Mouse (Mus musculus) hindbrain, embryonic 11.5 days (tissue): ENCODE data around the gene Slc5a11. TPM values are rescaled to one million over a fixed set of nuclear protein-coding genes. Genes with fewer than 3 reads are reported as not detected.

Source experiments
- ATAC-seq: fragments of 200-750 bp; cut with Nextera tagmentation; 2 replicates; pipeline ENCODE4 v1.8.0; 2017; ENCODE audit warnings: mild to moderate bottlenecking, moderate TSS enrichment, moderate library complexity; ENCODE audit not compliant: low FRiP score
- DNase-seq: peaks from one replicate; pipeline ENCODE4 v3.0.0-alpha.2; 2015; ENCODE audit warnings: low spot score
- H3K27ac ChIP-seq: fragments of 300-500 bp; sonication (generic); 2 replicates; pipeline ENCODE4 v1.5.1; 2014; ENCODE audit warnings: mild to moderate bottlenecking, low read depth, low read length
- H3K27me3 ChIP-seq: fragments of 300-500 bp; sonication (generic); 2 replicates; pipeline ENCODE4 v1.6.1; 2014; ENCODE audit warnings: mild to moderate bottlenecking, low read length, moderate library complexity, mixed read lengths; ENCODE audit not compliant: control insufficient read depth, insufficient read depth
- H3K36me3 ChIP-seq: fragments of 300-500 bp; sonication (generic); 2 replicates; pipeline ENCODE4 v1.6.1; 2014; ENCODE audit warnings: mild to moderate bottlenecking, low read length, moderate library complexity, mixed read lengths; ENCODE audit not compliant: control insufficient read depth, insufficient read depth
- H3K4me1 ChIP-seq: fragments of 300-500 bp; sonication (generic); replicated peaks from 2 replicates; pipeline ENCODE4 v1.6.1; 2014; ENCODE audit warnings: low read length, mixed read lengths; ENCODE audit not compliant: control insufficient read depth, insufficient read depth
- H3K4me2 ChIP-seq: fragments of 300-500 bp; sonication (generic); replicated peaks from 2 replicates; pipeline ENCODE4 v1.6.1; 2014; ENCODE audit warnings: mild to moderate bottlenecking, low read depth, low read length
- H3K4me3 ChIP-seq: fragments of 300-500 bp; sonication (generic); 2 replicates; pipeline ENCODE4 v1.5.1; 2014; ENCODE audit warnings: low read depth, low read length
- H3K9ac ChIP-seq: fragments of 300-500 bp; sonication (generic); 2 replicates; pipeline ENCODE4 v1.6.1; 2014; ENCODE audit warnings: low read depth, low read length
- H3K9me3 ChIP-seq: fragments of 300-500 bp; sonication (generic); 2 replicates; pipeline ENCODE4 v1.6.1; 2016; ENCODE audit warnings: low read length; ENCODE audit not compliant: control insufficient read depth
- WGBS: fragments of 180-500 bp; shearing (Covaris S2); extraction: QIAGEN DNeasy Blood & Tissue Kit; methylation state at CpG from one replicate; pipeline ENCODE4 v1.1.7; 2014; 5-methylcytosine and 5-hydroxymethylcytosine counted together
- polyA plus RNA-seq: library from polyadenylated mRNA; unstranded; fragments of >200 nt; fragmentation: Nextera tagmentation; extraction: Ambion mirVana; gene quantifications from 2 replicates; pipeline ENCODE4 v1.2.1, GENCODE M21; 2014

Slc5a11 gene
- polyA plus RNA-seq, 1 experiment from 2014 or later = 0.43 TPM

DNA sequence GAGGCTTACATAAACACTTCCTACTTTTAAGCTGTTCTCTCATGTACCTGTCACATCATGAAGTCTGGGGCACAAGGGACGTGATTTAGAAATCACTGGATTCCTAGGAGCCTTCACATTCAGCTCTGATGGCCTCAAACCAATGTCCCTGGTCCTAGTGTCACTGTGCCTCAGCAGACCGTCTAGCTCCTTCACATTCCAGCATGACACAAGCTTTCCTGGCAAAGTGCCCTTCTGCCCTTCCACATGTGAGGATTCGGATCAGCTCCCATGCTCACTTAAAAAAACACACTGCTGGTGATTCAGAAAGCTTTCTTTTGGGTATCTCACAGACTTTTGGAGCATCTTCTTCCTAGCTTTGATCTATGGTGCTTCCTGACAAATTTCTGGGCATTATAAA is 83.6 kb downstream of the Slc5a11 start:
- ATAC-seq (no peak), DNase-seq (no peak)
- no peaks in the 10 kb centered on the region for H3K36me3 ChIP-seq
- no peaks in the 10 kb centered on the region for H3K27me3 ChIP-seq
- WGBS = 77% methylated on average over 3 of the region's 3 CpGs
- no peak overlapping the region for H3K4me2 ChIP-seq
- H3K4me3 ChIP-seq = no peak overlapping the region
- H3K27ac ChIP-seq = no peak overlapping the region
- no peaks in the 10 kb centered on the region for H3K4me1 ChIP-seq
- no peak overlapping the region for H3K9ac ChIP-seq
- H3K9me3 ChIP-seq = no peaks in the 10 kb centered on the region

- ATAC-seq (no peak), DNase-seq (no peak)
- Histone ChIP-seq H3K4me2 (no peak overlapping the region), H3K4me1 (no peaks in the 10 kb centered on the region), H3K9ac (no peak overlapping the region), H3K36me3 (no peaks in the 10 kb centered on the region; the same call in 1 of the 2 replicates), H3K27ac (no peak overlapping the region), H3K9me3 (no peaks in the 10 kb centered on the region), H3K27me3 (no peaks in the 10 kb centered on the region), H3K4me3 (no peak overlapping the region)
- WGBS = 77% methylated on average over 3 of the region's 3 CpGs
These were observed 85.7 kb downstream of the Slc5a11 start for GRCm38 (mm10) chr7:123300258-123300657.

DNA sequence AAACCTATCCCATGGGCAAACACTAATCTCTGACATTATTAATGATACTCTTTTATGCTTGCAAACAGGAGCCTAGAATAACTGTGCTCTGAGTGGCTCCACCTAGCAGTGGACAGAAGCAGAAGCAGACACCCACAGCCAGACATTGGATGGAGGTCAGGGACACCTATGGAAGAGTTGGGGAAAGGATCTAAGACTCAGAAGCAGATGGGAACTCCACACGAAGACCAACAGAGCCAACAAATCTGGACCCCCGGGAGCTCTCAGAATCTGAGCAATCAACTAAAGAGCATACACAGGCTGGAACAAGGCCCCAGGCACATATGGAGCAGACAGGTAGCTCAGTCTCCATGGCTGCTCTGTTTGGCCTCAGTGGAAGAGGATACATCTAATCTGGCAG is 90.8 kb downstream of the Slc5a11 start:
- Histone ChIP-seq H3K27ac (no peak overlapping the region), H3K4me1 (no peaks in the 10 kb centered on the region), H3K4me2 (no peak overlapping the region), H3K9me3 (no peaks in the 10 kb centered on the region), H3K4me3 (no peak overlapping the region), H3K36me3 (peaks cover 4% of the 10 kb centered on the region; the same call in 1 of the 2 replicates), H3K9ac (no peak overlapping the region), H3K27me3 (no peaks in the 10 kb centered on the region)
- WGBS = 74% methylated on average over 2 of the region's 2 CpGs
- ATAC-seq = no peak
- DNase-seq = no peak

GRCm38 (mm10) chr7:123307236-123307635 is 92.7 kb downstream of the Slc5a11 start:
- no peaks in the 10 kb centered on the region for H3K9me3 ChIP-seq
- WGBS = 93% methylated on average over 8 of the region's 8 CpGs
- H3K36me3 ChIP-seq = peaks cover 4% of the 10 kb centered on the region; the same call in 1 of the 2 replicates
- H3K27ac ChIP-seq = no peak overlapping the region
- H3K9ac ChIP-seq = no peak overlapping the region
- DNase-seq = no peak
- no peak overlapping the region for H3K4me3 ChIP-seq
- H3K27me3 ChIP-seq = no peaks in the 10 kb centered on the region
- H3K4me1 ChIP-seq = no peaks in the 10 kb centered on the region
- no peak overlapping the region for H3K4me2 ChIP-seq
- ATAC-seq = no peak

- H3K4me1 ChIP-seq = no peaks in the 10 kb centered on the region
- WGBS = 96% methylated on average over 4 of the region's 4 CpGs
- H3K36me3 ChIP-seq = peaks cover 4% of the 10 kb centered on the region; the same call in 1 of the 2 replicates
- H3K4me3 ChIP-seq = no peak overlapping the region
- DNase-seq (no peak), ATAC-seq (no peak)
- H3K9ac ChIP-seq = no peak overlapping the region
- H3K27me3 ChIP-seq = no peaks in the 10 kb centered on the region
- H3K9me3 ChIP-seq = no peaks in the 10 kb centered on the region
- no peak overlapping the region for H3K27ac ChIP-seq
- no peak overlapping the region for H3K4me2 ChIP-seq
These were observed 93.4 kb downstream of the Slc5a11 start for GRCm38 (mm10) chr7:123307887-123308558.

DNA sequence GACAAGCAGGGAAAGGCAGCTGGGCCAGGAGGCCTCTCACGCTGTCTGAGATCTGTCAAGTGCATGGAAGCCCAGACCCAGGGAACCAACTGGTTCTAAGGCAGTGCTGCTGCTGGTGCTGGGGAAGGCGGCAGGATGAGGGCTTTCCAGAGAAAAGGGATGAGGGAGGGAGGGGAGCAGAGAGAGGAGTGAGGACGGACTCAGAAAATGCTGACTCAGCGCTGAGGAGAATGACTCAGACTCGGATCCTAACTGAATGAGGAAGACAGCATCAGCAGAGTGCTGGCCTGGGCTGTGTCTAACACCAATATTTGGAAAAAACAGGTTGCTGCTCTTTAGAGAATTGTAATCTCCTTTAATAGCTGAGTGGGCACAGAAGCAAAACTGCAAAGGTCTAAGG is 97.3 kb downstream of the Slc5a11 start:
- Histone ChIP-seq H3K27me3 (no peaks in the 10 kb centered on the region), H3K9me3 (no peaks in the 10 kb centered on the region), H3K4me2 (no peak overlapping the region), H3K4me1 (no peaks in the 10 kb centered on the region), H3K9ac (no peak overlapping the region), H3K36me3 (0 out of 2 replicates have a peak, but pooled peaks cover 2% of the 10 kb centered on the region), H3K4me3 (no peak overlapping the region), H3K27ac (no peak overlapping the region)
- 61% methylated on average over 5 of the region's 5 CpGs for WGBS
- DNase-seq = no peak
- no peak for ATAC-seq

- H3K36me3 ChIP-seq = no peaks in the 10 kb centered on the region
- ATAC-seq (no peak), DNase-seq (no peak)
- H3K27me3 ChIP-seq = no peaks in the 10 kb centered on the region
- no peak overlapping the region for H3K27ac ChIP-seq
- no peak overlapping the region for H3K4me3 ChIP-seq
- 90% methylated on average over 3 of the region's 3 CpGs for WGBS
- no peaks in the 10 kb centered on the region for H3K9me3 ChIP-seq
- no peak overlapping the region for H3K4me2 ChIP-seq
- H3K9ac ChIP-seq = no peak overlapping the region
- no peaks in the 10 kb centered on the region for H3K4me1 ChIP-seq
These were observed 98.2 kb downstream of the Slc5a11 start for GRCm38 (mm10) chr7:123312738-123313137.

GRCm38 (mm10) chr7:123322452-123323121 is 108.0 kb downstream of the Slc5a11 start:
- WGBS = 87% methylated on average over 13 of the region's 13 CpGs
- Histone ChIP-seq H3K27ac (no peak overlapping the region), H3K36me3 (0 out of 2 replicates have a peak, but pooled peaks cover 3% of the 10 kb centered on the region)

More at GRCm38 (mm10) chr7:123322452-123323121, 108.0 kb downstream of the Slc5a11 start:
- no peaks in the 10 kb centered on the region for H3K27me3 ChIP-seq
- no peak overlapping the region for H3K4me3 ChIP-seq
- DNase-seq = no peak
- H3K4me2 ChIP-seq = no peak overlapping the region
- ATAC-seq = no peak
- H3K9me3 ChIP-seq = no peaks in the 10 kb centered on the region
- no peaks in the 10 kb centered on the region for H3K4me1 ChIP-seq
- no peak overlapping the region for H3K9ac ChIP-seq
